9 mouse cellular contexts compared by ENCODE assay signal in the genomic region with DNA sequence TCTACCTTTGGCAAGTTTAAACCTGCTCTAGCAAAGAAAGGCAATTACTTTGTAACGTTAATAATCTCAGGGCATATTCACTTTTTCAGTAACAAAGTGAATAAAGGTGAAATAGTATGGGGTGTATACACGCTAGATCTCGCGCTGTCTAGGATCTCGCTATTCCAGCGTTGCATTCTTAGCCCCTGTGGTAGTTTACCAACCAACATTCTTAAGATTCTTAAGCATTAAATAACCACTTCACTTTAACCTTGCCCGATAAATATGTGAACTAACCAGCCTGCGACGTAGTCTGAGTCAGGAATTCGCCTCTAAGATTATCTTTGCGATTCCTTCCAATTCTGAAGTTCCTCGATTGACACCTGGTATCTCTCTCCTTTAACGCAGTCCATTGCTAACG. TPM values are rescaled to one million over a fixed set of nuclear protein-coding genes. Genes with fewer than 3 reads are reported as not detected.
DNase-seq lines count a peak whose midpoint lies in the region; ATAC-seq and TF ChIP-seq lines count a peak whose summit lies in the region.
"Had no signal": no experiment of that assay in that cellular context is flagged by ENCODE, and none has a peak within 500 bp of the region (broad histone marks: within the 10 kb centered on the region; RNA-seq: fewer than 3 reads in every experiment).

No protein-coding gene starts in this region.

- peak overlapping the region; percentile 97 for H3K4me3 ChIP-seq in layer of hippocampus, adult 2 months
- peak overlapping the region; percentile 76 for H3K4me3 ChIP-seq in intestine, embryonic 14.5 days (ENCODE audit: low read depth, low read length)
- H3K4me3 ChIP-seq in myocyte: peak overlapping the region; percentile 43

- H3K27ac ChIP-seq in layer of hippocampus, adult 2 months: peak overlapping the region; percentile 93; the same call in 1 of the 2 replicates
- peak overlapping the region; percentile 74 for H3K27ac ChIP-seq in intestine, embryonic 14.5 days (ENCODE audit: low read depth)

- H3K79me2 ChIP-seq in myocyte (ENCODE audit: control insufficient read depth, insufficient read depth): peaks cover 50% of the 10 kb centered on the region

- ATAC-seq in intestine, embryonic 14.5 days (replicated peaks; ENCODE audit: low FRiP score, low TSS enrichment, low read depth): peak; percentile 21; the same call in 1 of the 2 replicates
- no peak for ATAC-seq in CD4-positive, CD25-positive, alpha-beta regulatory T cell, adult 4 months

- H3K9ac ChIP-seq in intestine, embryonic 14.5 days (ENCODE audit: low read length): peak overlapping the region; percentile 66

- peak overlapping the region; percentile 86 for H3K4me2 ChIP-seq in intestine, embryonic 14.5 days (ENCODE audit: low read length)
- H3K4me2 ChIP-seq in myocyte (ENCODE audit: low read depth): peak overlapping the region; percentile 98

- no peak for TF ChIP-seq CTCF in layer of hippocampus, adult 2 months (conservative IDR thresholded peaks at IDR 0.05)

- no peaks in the 10 kb centered on the region for H3K9me3 ChIP-seq in intestine, embryonic 14.5 days (ENCODE audit: control insufficient read depth, low read length)

- under 1% methylated on average over 14 of the region's 14 CpGs for WGBS in intestine, embryonic 14.5 days

- H3K36me3 ChIP-seq in intestine, embryonic 14.5 days (ENCODE audit: control insufficient read depth, insufficient read depth, low read length): no peaks in the 10 kb centered on the region
- H3K36me3 ChIP-seq in myocyte (ENCODE audit: control insufficient read depth, insufficient read depth): no peaks in the 10 kb centered on the region

- H3K27me3 ChIP-seq in intestine, embryonic 14.5 days (replicated peaks; ENCODE audit: control insufficient read depth, insufficient read depth, low read length): no peaks in the 10 kb centered on the region
- H3K27me3 ChIP-seq in myocyte (ENCODE audit: control insufficient read depth, insufficient read depth, insufficient read length): no peaks in the 10 kb centered on the region

- DNase-seq in layer of hippocampus, adult 2 months (ENCODE audit: low spot score in 2 of 2): no peak
- no peak for DNase-seq in layer of hippocampus, adult 11-12 months (ENCODE audit: low spot score)
- peak; percentile 27 for DNase-seq in c-Kit-positive CD71-positive TER-119-negative erythroid progenitor cells, embryonic 14.5 days (ENCODE audit: low read depth)
- DNase-seq in intestine, embryonic 14.5 days (ENCODE audit: low spot score): no peak
- DNase-seq in Muller cell, postnatal 12 days (ENCODE audit: inconsistent ontology term): no peak
- no peak for DNase-seq in adipocyte (ENCODE audit: low spot score)

- peaks cover 33% of the 10 kb centered on the region for H3K4me1 ChIP-seq in intestine, embryonic 14.5 days (replicated peaks; ENCODE audit: control insufficient read depth, insufficient read depth, low read length)

- TF ChIP-seq POLR2A in myocyte (IDR thresholded peaks at IDR 0.05; ENCODE audit: insufficient read length, low read depth): no peak

- H3ac ChIP-seq in myocyte (ENCODE audit: control insufficient read depth, insufficient read length): peak overlapping the region; percentile 45

TF ChIP-seq in myocyte, 11 proteins besides CTCF, POLR2A, EP300 and RAD21:
- TF ChIP-seq POLR2AphosphoS2 (IDR thresholded peaks at IDR 0.05; ENCODE audit: insufficient read length, low read depth): no peak
- no peak for TF ChIP-seq USF1 (IDR thresholded peaks at IDR 0.05; ENCODE audit: low read depth)
- no peak for TF ChIP-seq REST (IDR thresholded peaks at IDR 0.05; ENCODE audit: insufficient read depth, insufficient read length)
- no peak for TF ChIP-seq MYOD1 (IDR thresholded peaks at IDR 0.05; ENCODE audit: control insufficient read depth in 1 of 3, insufficient read length in 2 of 3, low read depth in 2 of 3)
- no peak for TF ChIP-seq TCF3 (IDR thresholded peaks at IDR 0.05; ENCODE audit: insufficient read length, low read depth)
- TF ChIP-seq TCF12 (IDR thresholded peaks at IDR 0.05; ENCODE audit: insufficient read depth, poor library complexity, severe bottlenecking): no peak
- TF ChIP-seq E2F4 (IDR thresholded peaks at IDR 0.05; ENCODE audit: insufficient read depth): no peak
- no peak for TF ChIP-seq SRF (IDR thresholded peaks at IDR 0.05; ENCODE audit: control insufficient read depth, insufficient read length, low read depth)
- no peak for TF ChIP-seq MAX (IDR thresholded peaks at IDR 0.05; ENCODE audit: low read depth)
- no peak for TF ChIP-seq MYOG (IDR thresholded peaks at IDR 0.05; ENCODE audit: control insufficient read depth in 1 of 3, insufficient read depth in 1 of 3, insufficient read length in 2 of 3, low read depth in 2 of 3)
- no peak for TF ChIP-seq CEBPB (IDR thresholded peaks at IDR 0.05; ENCODE audit: insufficient read depth, poor library complexity, severe bottlenecking)

RNA-seq across cellular contexts. Expression of a gene that starts 1.1 kb away (rescaled TPM):
- 10 to 100 TPM; 33.7 to 37.2 TPM for total RNA-seq in layer of hippocampus, adult 2 months (2021)
- 11.1 and 11.4 TPM in 2 replicates for polyA plus RNA-seq in intestine, embryonic 14.5 days (2014; fragmentation: Nextera tagmentation; extraction: Ambion mirVana)
- 4.4 TPM for polyA plus RNA-seq in myocyte (2012; fragmentation: generic; extraction: Trizol)
- polyA plus RNA-seq in CD4-positive, CD25-positive, alpha-beta regulatory T cell, adult 4 months (2017; shearing (Covaris generic)): 1 to 10 TPM; 5.7 to 6.7 TPM

RNA-seq across cellular contexts. Expression of a gene that starts 44.0 kb away (rescaled TPM):
- total RNA-seq in layer of hippocampus, adult 2 months (2021): 100 to 1,000 TPM; 222 to 227 TPM
- 1.2 and 1.4 TPM in 2 replicates for polyA plus RNA-seq in intestine, embryonic 14.5 days (2014; fragmentation: Nextera tagmentation; extraction: Ambion mirVana)
- polyA plus RNA-seq in myocyte (2012; fragmentation: generic; extraction: Trizol): not detected
- not detected for polyA plus RNA-seq in CD4-positive, CD25-positive, alpha-beta regulatory T cell, adult 4 months (2017; shearing (Covaris generic))
- total RNA-seq: common myeloid progenitor, adult 5-6 weeks had no signal

Comparison
In these comparisons a context has a peak if more than half of its experiments do, and no peak if none do; other contexts are left out.
1. H3K4me3 ChIP-seq: peak in every context shown above with its lines; median percentile 97 in layer of hippocampus, adult 2 months; 76 in intestine, embryonic 14.5 days; 43 in myocyte.